Mouse (Mus musculus) left cerebral cortex, postnatal 10 days (tissue): ENCODE measurements around the gene Acvr2b. TPM values are rescaled to one million over a fixed set of nuclear protein-coding genes. Genes with fewer than 3 reads are reported as not detected.

ENCODE experiments used
- total RNA-seq, 2 experiments: library from RNA; stranded (reverse); gene quantifications; 2 replicates each; pipeline ENCODE4 v1.2.3; 2021

Acvr2b gene
- total RNA-seq, 2 experiments from 2014 or later = 11.9 to 12.2 TPM

Other genes with a start within 250 kb of the Acvr2b start
- gene Acaa1b, start 245.0 kb upstream of the Acvr2b start, total RNA-seq = 1 to 10 TPM; 2.2 to 3.3 TPM
- not detected for gene Gm47289, start 243.0 kb upstream of the Acvr2b start, total RNA-seq
- not detected for gene Slc22a13, start 193.0 kb upstream of the Acvr2b start, total RNA-seq
- gene Oxsr1, start 79.7 kb upstream of the Acvr2b start, total RNA-seq = 10 to 100 TPM; 41.5 to 42.0 TPM
- 10 to 100 TPM; 66.2 to 66.5 TPM for gene Acaa1a, start 62.4 kb upstream of the Acvr2b start, total RNA-seq
- gene Myd88, start 60.7 kb upstream of the Acvr2b start, total RNA-seq = 1 to 10 TPM; 5.0 to 7.2 TPM
- gene Xylb, start 44.7 kb upstream of the Acvr2b start, total RNA-seq = 1 to 10 TPM; 4.0 to 4.4 TPM
- gene Slc22a14, start 36.6 kb upstream of the Acvr2b start, total RNA-seq = not detected
- 10 to 100 TPM; 26.5 to 26.7 TPM for gene Exog, start 42.8 kb downstream of the Acvr2b start, total RNA-seq
- 1 to 10 TPM; 3.3 to 4.9 TPM for gene Scn5a, start 176.9 kb downstream of the Acvr2b start, total RNA-seq